Mouse (Mus musculus): Measurements from ENCODE around the gene Zfp865. TPM values are rescaled to one million over a fixed set of nuclear protein-coding genes. Genes with fewer than 3 reads are reported as not detected.

Gene Zfp865
- polyA plus RNA-seq (2017; shearing (Covaris generic)), result 10.7 TPM

GRCm38 (mm10) chr7:5020000-5020681, at the start of gene Zfp865, which contains the start of gene Ccdc106:
Gene Zfp865, plus strand, starts transcription at chr7:5020376.
Gene Ccdc106, plus strand, starts transcription at chr7:5020553.

GRCm38 (mm10) chr7:4971068-4971467, 49.1 kb upstream of the Zfp865 start, which contains the start of gene Sbk3:
Gene Sbk3, minus strand, starts transcription at chr7:4971168.

GRCm38 (mm10) chr7:4996003-4996895, 23.9 kb upstream of the Zfp865 start, which contains the start of gene Zfp579:
Gene Zfp579, minus strand, starts transcription at chr7:4996158.

GRCm38 (mm10) chr7:5014251-5015117, 5.7 kb upstream of the Zfp865 start, which contains the start of the genes Zfp524 and Fiz1:
Gene Zfp524, plus strand, starts transcription at chr7:5014415.
Gene Fiz1, minus strand, starts transcription at chr7:5014697.

GRCm38 (mm10) chr7:5015118-5016001, 4.8 kb upstream of the Zfp865 start, which contains the start of gene Gm44973:
Gene Gm44973, plus strand, starts transcription at chr7:5015496.

GRCm38 (mm10) chr7:5033818-5034217, 13.6 kb downstream of the Zfp865 start, which contains the start of gene 4632433K11Rik:
Gene 4632433K11Rik, plus strand, starts transcription at chr7:5034118.

GRCm38 (mm10) chr7:5038109-5038732, 18.0 kb downstream of the Zfp865 start, which contains the start of gene Zfp784:
Gene Zfp784, minus strand, starts transcription at chr7:5038446.

GRCm38 (mm10) chr7:5051193-5052192, 31.3 kb downstream of the Zfp865 start, which contains the start of gene Zfp580:
Gene Zfp580, plus strand, starts transcription at chr7:5051538.

GRCm38 (mm10) chr7:5061774-5062359, 41.7 kb downstream of the Zfp865 start, which contains the start of gene U2af2:
Gene U2af2, plus strand, starts transcription at chr7:5062143.

GRCm38 (mm10) chr7:5080010-5080751, 60.0 kb downstream of the Zfp865 start, which contains the start of gene Epn1:
Gene Epn1, plus strand, starts transcription at chr7:5080235.

Other genes with a start within 250 kb of the Zfp865 start
- gene Fam71e2, start 249.1 kb upstream of the Zfp865 start, polyA plus RNA-seq (2017; shearing (Covaris generic)), result not detected
- not detected for gene Il11, start 237.5 kb upstream of the Zfp865 start, polyA plus RNA-seq (2017; shearing (Covaris generic))
- not detected for gene Tmem190, start 237.4 kb upstream of the Zfp865 start, polyA plus RNA-seq (2017; shearing (Covaris generic))
- gene Tmem238, start 230.7 kb upstream of the Zfp865 start, polyA plus RNA-seq (2017; shearing (Covaris generic)), result 2.8 TPM
- gene Rpl28, start 227.5 kb upstream of the Zfp865 start, polyA plus RNA-seq (2017; shearing (Covaris generic)), result 358 TPM
- gene Ube2s, start 207.8 kb upstream of the Zfp865 start, polyA plus RNA-seq (2017; shearing (Covaris generic)), result 236 TPM
- 0.12 TPM for gene Shisa7, start 175.7 kb upstream of the Zfp865 start, polyA plus RNA-seq (2017; shearing (Covaris generic))
- gene Isoc2b, start 150.1 kb upstream of the Zfp865 start, polyA plus RNA-seq (2017; shearing (Covaris generic)), result 7.4 TPM
- gene Isoc2a, start 143.2 kb upstream of the Zfp865 start, polyA plus RNA-seq (2017; shearing (Covaris generic)), result 0.77 TPM
- not detected for gene Gm36210, start 113.9 kb upstream of the Zfp865 start, polyA plus RNA-seq (2017; shearing (Covaris generic))
- gene Zfp628, start 105.2 kb upstream of the Zfp865 start, polyA plus RNA-seq (2017; shearing (Covaris generic)), result 2.5 TPM
- not detected for gene Nat14, start 98.3 kb upstream of the Zfp865 start, polyA plus RNA-seq (2017; shearing (Covaris generic))
- not detected for gene Ssc5d, start 94.6 kb upstream of the Zfp865 start, polyA plus RNA-seq (2017; shearing (Covaris generic))
- gene Sbk2, start 56.0 kb upstream of the Zfp865 start, polyA plus RNA-seq (2017; shearing (Covaris generic)), result not detected
- not detected for gene Sbk3, start 49.2 kb upstream of the Zfp865 start, polyA plus RNA-seq (2017; shearing (Covaris generic))
- gene Zfp579, start 24.2 kb upstream of the Zfp865 start, polyA plus RNA-seq (2017; shearing (Covaris generic)), result 18.4 TPM
- gene Zfp524, start 6.0 kb upstream of the Zfp865 start, polyA plus RNA-seq (2017; shearing (Covaris generic)), result 21.0 TPM
- gene Fiz1, start 5.7 kb upstream of the Zfp865 start, polyA plus RNA-seq (2017; shearing (Covaris generic)), result 54.8 TPM
- gene Gm44973, start 4.9 kb upstream of the Zfp865 start, polyA plus RNA-seq (2017; shearing (Covaris generic)), result 5.0 TPM
- gene Ccdc106, start 177 bp downstream of the Zfp865 start, polyA plus RNA-seq (2017; shearing (Covaris generic)), result not detected
- not detected for gene 4632433K11Rik, start 13.7 kb downstream of the Zfp865 start, polyA plus RNA-seq (2017; shearing (Covaris generic))
- 2.1 TPM for gene Zfp784, start 18.1 kb downstream of the Zfp865 start, polyA plus RNA-seq (2017; shearing (Covaris generic))
- 5.0 TPM for gene Zfp580, start 31.2 kb downstream of the Zfp865 start, polyA plus RNA-seq (2017; shearing (Covaris generic))
- 117 TPM for gene U2af2, start 41.8 kb downstream of the Zfp865 start, polyA plus RNA-seq (2017; shearing (Covaris generic))
- 23.9 TPM for gene Epn1, start 59.9 kb downstream of the Zfp865 start, polyA plus RNA-seq (2017; shearing (Covaris generic))
- not detected for gene Rfpl4, start 96.6 kb downstream of the Zfp865 start, polyA plus RNA-seq (2017; shearing (Covaris generic))
- not detected for gene Rasl2-9, start 105.6 kb downstream of the Zfp865 start, polyA plus RNA-seq (2017; shearing (Covaris generic))
- 0.30 TPM for gene Vmn1r55, start 129.3 kb downstream of the Zfp865 start, polyA plus RNA-seq (2017; shearing (Covaris generic))
- not detected for gene Vmn1r56, start 176.4 kb downstream of the Zfp865 start, polyA plus RNA-seq (2017; shearing (Covaris generic))
- gene Vmn1r57, start 198.1 kb downstream of the Zfp865 start, polyA plus RNA-seq (2017; shearing (Covaris generic)), result not detected

Measured in naive thymus-derived CD4-positive, alpha-beta T cell, adult 5 months (primary cell).